In the genomic region with DNA sequence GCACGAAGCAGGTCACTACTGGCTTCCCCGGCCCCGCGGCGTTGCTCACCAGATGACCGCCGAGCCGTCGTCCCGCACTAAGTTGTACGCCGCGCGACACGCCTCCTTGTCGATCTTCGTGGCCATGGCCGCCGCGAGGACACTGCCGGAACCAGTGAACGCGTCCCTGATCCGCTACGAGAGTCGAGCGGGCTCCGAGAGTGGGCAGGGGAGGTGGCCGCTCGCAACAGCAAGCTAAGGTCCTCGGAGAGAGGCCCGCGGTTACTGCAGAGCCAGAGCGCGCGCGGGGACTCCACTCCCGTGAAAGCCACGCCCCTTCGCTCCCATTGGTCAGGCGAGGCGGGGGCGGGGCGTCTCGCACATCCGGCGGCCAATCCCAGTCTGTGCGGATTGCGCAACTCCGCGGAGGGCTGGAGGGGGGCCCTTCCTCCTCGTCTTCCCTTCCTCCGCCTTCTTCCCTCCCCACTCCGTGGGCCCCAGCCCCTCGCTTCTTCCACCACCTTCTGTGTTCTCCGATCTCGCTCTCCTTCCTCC, we compare ENCODE assay signal across 1 mouse cellular context.
A peak's percentile ranks its signal among the peaks of the same experiment; 100 is the strongest.
TF ChIP-seq lines count a peak whose summit lies in the region.

A gene (minus strand): TSS at position 270 of the 534 bp plus-strand sequence.

TF ChIP-seq in CH12.LX, 34 proteins besides CTCF, POLR2A, EP300 and RAD21 (continued from another document):
- TF ChIP-seq ELF1 (IDR thresholded peaks at IDR 0.05; ENCODE audit: low read depth, low read length) (peak; percentile 53; the same call in 1 of the 2 replicates), ZMIZ1 (IDR thresholded peaks at IDR 0.05; ENCODE audit: low read depth, low read length) (peak; percentile 71), RCOR1 (conservative IDR thresholded peaks at IDR 0.05; ENCODE audit: low read depth, low read length) (no peak), JUN (IDR thresholded peaks at IDR 0.05; ENCODE audit: insufficient read depth, low read depth, low read length) (no peak), KAT2A (IDR thresholded peaks at IDR 0.05; ENCODE audit: insufficient replicate concordance, low read length) (no peak), MAX (IDR thresholded peaks at IDR 0.05; ENCODE audit: low read length) (peak; percentile 64), PAX5 (IDR thresholded peaks at IDR 0.05; ENCODE audit: low read length) (no peak), SMC3 (IDR thresholded peaks at IDR 0.05; ENCODE audit: low read depth, low read length) (no peak), CHD1 (IDR thresholded peaks at IDR 0.05; ENCODE audit: low read depth, low read length) (no peak), GABPA (IDR thresholded peaks at IDR 0.05; ENCODE audit: insufficient replicate concordance, low read depth, low read length) (no peak), NRF1 (IDR thresholded peaks at IDR 0.05; ENCODE audit: low read depth, low read length) (peak; percentile 64), HCFC1 (IDR thresholded peaks at IDR 0.05; ENCODE audit: low read depth, low read length) (peak; percentile 32; the same call in 1 of the 2 replicates), MYC (IDR thresholded peaks at IDR 0.05; ENCODE audit: low read depth, low read length) (no peak), ZNF384 (IDR thresholded peaks at IDR 0.05; ENCODE audit: low read depth, low read length) (no peak), USF1 (IDR thresholded peaks at IDR 0.05; ENCODE audit: low read depth, low read length) (no peak), POLR2AphosphoS2 (IDR thresholded peaks at IDR 0.05; ENCODE audit: low read depth, low read length) (no peak), ZC3H11A (IDR thresholded peaks at IDR 0.05; ENCODE audit: low read depth, low read length) (no peak), MAFK (IDR thresholded peaks at IDR 0.05; ENCODE audit: insufficient replicate concordance, low read length) (no peak), ZKSCAN1 (IDR thresholded peaks at IDR 0.05; ENCODE audit: borderline replicate concordance, low read depth, low read length) (no peak), UBTF (IDR thresholded peaks at IDR 0.05; ENCODE audit: low read depth, low read length) (no peak), E2F4 (IDR thresholded peaks at IDR 0.05; ENCODE audit: insufficient replicate concordance, low read depth, low read length) (no peak), TCF12 (IDR thresholded peaks at IDR 0.05; ENCODE audit: low read depth, low read length) (peak; percentile 82), IRF4 (IDR thresholded peaks at IDR 0.05; ENCODE audit: low read depth, low read length) (0 out of 2 replicates have a peak, but pooled peaks have one; percentile 42), USF2 (conservative IDR thresholded peaks at IDR 0.05; ENCODE audit: low read depth, low read length) (no peak), TBP (conservative IDR thresholded peaks at IDR 0.05; ENCODE audit: low read depth, low read length) (peak; percentile 60; the same call in 1 of the 2 replicates), MAZ (IDR thresholded peaks at IDR 0.05; ENCODE audit: low read depth, low read length) (peak; percentile 92), ETS1 (conservative IDR thresholded peaks at IDR 0.05; ENCODE audit: low read depth, low read length) (no peak), NELFE (IDR thresholded peaks at IDR 0.05; ENCODE audit: low read depth, low read length) (peak; percentile 86), MXI1 (IDR thresholded peaks at IDR 0.05; ENCODE audit: low read depth, low read length) (peak; percentile 73)
